Mouse (Mus musculus): ENCODE results near the gene Olah. TPM values are rescaled to one million over a fixed set of nuclear protein-coding genes. Genes with fewer than 3 reads are reported as not detected.

Olah gene
- total RNA-seq, 2 experiments from 2014 or later, result not detected

GRCm38 (mm10) chr2:3356311-3356710 lies 40.7 kb downstream of the Olah start:
- ATAC-seq (replicated peaks; ENCODE audit: low FRiP score, low TSS enrichment, poor library complexity, severe bottlenecking), result no peak

DNA sequence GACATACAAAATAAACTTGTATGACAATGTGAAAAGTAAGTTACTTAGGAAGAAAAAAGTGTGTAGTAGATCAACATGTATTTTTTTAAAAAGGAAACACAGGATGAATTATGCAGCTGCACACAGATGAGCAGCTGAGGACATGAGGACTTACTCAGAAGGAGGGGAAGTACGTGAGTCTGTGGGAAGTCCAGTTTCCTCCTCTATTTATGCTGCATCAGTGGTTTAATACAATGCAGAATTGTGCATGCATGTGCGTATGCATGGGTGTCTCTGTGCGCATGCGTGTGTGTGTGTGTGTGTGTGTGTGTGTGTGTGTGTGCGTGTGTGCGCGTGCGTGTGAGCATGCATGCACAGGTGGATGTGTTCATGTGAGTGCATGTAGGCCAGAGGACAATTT lies 41.2 kb downstream of the Olah start:
- ATAC-seq (replicated peaks; ENCODE audit: low FRiP score, low TSS enrichment, poor library complexity, severe bottlenecking), result no peak

- ATAC-seq (replicated peaks; ENCODE audit: low FRiP score, low TSS enrichment, poor library complexity, severe bottlenecking), result no peak
Observed at GRCm38 (mm10) chr2:3353160-3353559, 43.9 kb downstream of the Olah start.

DNA sequence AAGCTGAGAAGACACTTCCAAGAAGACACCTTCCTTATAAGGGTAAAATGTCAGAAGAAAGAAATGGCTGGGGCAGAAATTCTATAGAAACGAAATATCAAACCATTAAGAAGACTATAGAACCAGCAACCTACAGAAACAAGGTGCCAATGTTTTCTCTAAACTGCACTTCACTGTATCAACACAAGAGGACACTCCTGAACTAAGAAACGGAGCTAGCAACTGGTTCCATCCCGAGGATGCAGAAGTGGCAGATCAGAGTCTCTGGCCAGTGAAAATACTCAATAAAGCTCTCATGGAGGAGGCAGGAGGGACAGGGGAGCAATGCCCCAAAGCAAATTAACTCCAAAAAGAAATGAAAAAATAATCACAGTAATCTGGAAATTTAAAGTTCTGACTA lies 48.1 kb downstream of the Olah start:
- peak; percentile 90 for ATAC-seq (replicated peaks; ENCODE audit: low FRiP score, low TSS enrichment, poor library complexity, severe bottlenecking)

DNA sequence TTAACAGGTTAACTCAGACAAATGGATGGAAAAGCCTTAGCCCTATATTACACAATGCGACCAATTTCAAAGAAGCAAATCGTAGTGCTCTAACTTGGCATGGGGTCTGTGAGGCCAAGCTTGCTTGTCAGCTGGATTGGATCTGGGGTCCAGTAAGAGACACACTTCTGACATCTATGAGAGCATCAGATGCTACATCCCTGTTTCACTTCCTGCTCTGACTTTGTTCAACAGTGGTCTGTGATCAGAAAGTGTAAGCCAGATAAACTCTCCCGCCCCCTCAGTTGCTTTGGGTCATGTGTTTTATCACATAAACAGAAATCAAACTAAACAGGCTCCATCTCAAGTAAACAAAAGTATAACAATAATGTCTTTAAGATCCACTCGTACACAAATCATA lies 48.6 kb downstream of the Olah start:
- no peak for ATAC-seq (replicated peaks; ENCODE audit: low FRiP score, low TSS enrichment, poor library complexity, severe bottlenecking)

- peak; percentile 85 for ATAC-seq (replicated peaks; ENCODE audit: low FRiP score, low TSS enrichment, poor library complexity, severe bottlenecking)
Observed at GRCm38 (mm10) chr2:3335611-3336301, 61.3 kb downstream of the Olah start, which contains the start of gene Acbd7. Acbd7 (plus strand) TSS chr2:3336168.

GRCm38 (mm10) chr2:3333761-3334160 lies 63.2 kb downstream of the Olah start:
- no peak for ATAC-seq (replicated peaks; ENCODE audit: low FRiP score, low TSS enrichment, poor library complexity, severe bottlenecking)

DNA sequence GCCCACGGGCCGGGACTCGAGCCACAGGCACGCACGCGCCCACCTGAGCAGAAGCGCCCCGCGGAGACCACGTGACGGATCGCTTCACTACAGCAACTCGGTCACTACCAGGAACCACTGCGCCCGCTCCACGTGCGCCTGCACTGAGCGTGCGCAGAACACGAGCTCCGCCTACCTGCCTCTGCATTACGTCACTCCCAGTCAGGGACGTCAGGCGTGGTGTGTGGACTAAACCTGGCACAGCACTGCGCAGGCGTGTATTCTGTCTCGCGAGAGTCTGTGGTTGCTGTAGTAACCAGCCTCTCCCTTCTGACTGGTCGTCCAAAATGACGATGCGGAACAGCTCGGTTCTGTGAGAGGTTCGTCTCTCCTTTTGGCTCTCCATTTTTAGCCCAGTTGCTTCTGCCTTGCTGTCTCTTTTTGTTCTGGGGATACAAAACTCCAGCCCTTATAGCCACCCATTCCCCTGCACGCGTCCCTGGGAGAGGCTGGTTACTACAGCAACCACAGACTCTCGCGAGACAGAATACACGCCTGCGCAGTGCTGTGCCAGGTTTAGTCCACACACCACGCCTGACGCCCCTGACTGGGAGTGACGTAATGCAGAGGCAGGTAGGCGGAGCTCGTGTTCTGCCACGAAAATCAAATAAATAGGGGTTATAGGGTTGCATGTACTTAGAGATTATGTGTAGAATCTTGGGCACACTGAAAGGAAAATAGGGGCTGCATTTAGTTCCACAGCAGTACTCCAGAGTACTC lies 64.3 kb downstream of the Olah start, which contains the start of gene Rpp38:
Rpp38 (minus strand) TSS at position 160 of the 759 bp plus-strand sequence.
- ATAC-seq (replicated peaks; ENCODE audit: low FRiP score, low TSS enrichment, poor library complexity, severe bottlenecking), result peak; percentile 79

DNA sequence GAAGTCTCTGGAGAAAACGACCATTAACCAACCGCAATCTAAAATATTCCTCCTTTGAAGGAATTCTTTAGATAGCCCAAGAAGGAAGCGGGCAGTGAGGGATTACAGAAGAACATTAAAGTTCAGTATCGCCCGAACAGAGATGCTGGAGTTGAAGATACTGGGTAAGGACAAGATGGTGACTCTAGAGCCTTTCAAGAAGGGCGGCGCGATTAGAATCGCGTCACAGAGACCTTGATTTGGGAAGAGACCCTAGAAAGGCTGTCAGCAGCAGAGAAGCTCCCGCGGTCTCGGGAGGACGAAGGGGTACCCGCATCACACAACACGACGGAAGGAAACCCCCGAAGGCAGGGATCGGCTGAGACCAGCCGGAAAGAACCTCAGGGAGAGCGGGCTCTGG lies 65.0 kb downstream of the Olah start:
- peak; percentile 7 for ATAC-seq (replicated peaks; ENCODE audit: low FRiP score, low TSS enrichment, poor library complexity, severe bottlenecking)

DNA sequence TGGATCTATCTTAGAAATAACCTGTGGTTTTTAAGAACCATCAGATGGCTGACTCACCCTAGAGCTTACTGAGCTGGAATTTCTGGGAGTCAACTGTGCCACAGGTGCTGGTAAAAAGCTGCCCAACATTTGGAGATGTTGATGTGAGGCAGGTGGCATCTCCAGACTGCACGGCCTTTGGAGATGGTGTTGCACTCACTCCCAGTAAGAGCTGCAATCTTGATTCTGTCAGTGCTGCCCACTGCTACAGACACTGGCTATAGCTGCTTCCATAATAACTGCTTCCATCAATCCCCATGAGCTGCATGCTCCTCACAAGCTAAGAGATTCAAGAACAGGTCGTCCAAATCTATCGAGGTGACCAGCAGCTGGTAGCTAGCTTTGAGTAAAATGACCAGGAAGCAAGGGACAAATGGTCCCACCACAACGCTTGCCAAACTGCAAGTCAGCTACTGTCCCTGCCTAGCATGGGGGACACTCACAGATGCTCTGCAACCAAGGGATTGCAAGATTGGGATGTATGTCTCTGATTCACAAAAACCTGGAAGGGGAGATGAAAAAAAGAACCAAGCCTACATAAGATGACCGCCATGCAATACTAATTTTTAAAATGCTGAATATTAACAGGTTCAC lies 65.8 kb downstream of the Olah start:
- ATAC-seq (replicated peaks; ENCODE audit: low FRiP score, low TSS enrichment, poor library complexity, severe bottlenecking), result no peak

DNA sequence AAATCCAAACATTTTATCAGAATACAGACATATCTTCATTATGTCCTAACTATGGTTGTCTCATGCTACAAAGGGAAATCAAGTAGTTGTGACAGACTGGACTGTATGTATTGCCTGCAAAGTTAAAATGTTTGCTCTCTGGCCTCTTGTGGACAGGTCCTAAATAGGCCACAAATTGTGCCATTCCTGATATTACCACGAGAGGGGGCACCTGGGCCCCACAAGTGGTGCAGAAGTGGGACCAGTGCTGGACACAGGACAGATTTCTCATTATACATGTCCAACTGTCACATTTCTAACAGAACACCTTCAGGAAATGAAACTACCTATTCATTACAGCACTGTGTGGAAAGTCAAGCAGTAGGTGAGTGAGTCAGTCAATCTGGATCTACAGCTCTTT lies 69.7 kb downstream of the Olah start:
- peak; percentile 66 for ATAC-seq (replicated peaks; ENCODE audit: low FRiP score, low TSS enrichment, poor library complexity, severe bottlenecking)

DNA sequence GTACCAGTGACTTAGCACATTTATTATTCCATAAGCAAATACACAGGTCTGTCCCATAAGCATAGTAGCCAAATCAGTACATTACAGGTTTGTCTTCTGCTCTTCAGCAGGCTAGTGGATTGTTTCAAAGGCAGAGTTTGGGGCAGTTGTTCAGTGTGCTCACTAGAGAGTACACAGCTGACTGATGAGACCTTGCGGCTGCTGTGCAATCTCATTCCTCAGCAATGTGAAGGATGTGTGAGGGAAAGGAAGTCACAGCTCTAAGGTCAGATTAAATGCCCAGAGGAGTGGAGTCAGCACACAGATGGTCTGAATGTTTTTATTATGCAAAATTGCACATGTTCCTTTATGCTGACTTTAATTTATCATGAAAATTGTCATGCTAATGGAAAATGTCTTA lies 70.5 kb downstream of the Olah start:
- no peak for ATAC-seq (replicated peaks; ENCODE audit: low FRiP score, low TSS enrichment, poor library complexity, severe bottlenecking)

- ATAC-seq (replicated peaks; ENCODE audit: low FRiP score, low TSS enrichment, poor library complexity, severe bottlenecking), result no peak
Observed at GRCm38 (mm10) chr2:3324381-3325130, 72.5 kb downstream of the Olah start.

DNA sequence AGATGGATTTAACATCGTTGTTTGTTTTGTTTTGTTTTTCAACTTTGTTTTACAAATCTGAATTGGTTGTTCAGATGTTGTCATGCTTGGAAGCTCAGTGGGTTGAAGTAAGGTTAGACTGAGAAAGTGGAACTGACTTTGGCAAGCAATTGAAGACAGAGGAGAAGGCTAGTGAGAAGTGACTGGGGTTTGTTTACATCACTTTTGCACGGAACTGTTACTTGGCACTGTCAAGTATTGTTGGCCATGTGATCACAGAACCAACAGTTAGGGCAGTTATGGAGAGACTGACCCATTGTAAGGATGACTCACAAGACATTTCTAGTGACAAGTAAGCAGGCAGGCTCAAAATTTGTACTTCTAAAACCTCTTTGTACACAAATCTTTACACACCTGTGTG lies 73.9 kb downstream of the Olah start:
- ATAC-seq (replicated peaks; ENCODE audit: low FRiP score, low TSS enrichment, poor library complexity, severe bottlenecking), result no peak

DNA sequence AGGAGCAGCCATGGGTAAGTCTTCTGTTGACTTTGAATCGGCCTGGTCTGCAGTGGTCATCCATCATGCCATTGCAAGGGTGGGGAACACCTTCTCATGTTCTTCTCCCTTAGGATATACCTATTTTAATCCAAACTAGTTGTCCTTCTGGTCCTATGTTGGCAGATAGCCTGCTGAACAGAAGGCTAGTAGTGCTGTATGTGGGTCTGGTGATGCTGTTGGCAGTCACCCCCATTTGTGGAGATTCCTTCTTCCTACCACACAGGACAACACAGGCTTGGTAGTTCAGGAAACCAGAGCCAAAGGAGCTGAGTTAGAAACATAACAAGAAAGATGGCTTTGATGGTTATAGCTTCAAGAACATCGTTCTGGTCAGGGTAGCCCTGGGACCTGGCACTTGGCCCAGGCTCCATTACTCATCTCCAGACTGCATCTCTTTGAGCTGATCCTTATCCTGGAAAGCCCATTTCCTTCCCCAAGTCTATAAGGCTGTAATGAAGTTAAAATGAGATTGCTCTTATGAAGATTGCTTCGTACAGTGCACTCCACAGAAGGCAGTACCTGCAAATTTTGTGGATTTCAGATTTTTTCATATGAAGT lies 91.5 kb downstream of the Olah start:
- no peak for ATAC-seq (replicated peaks; ENCODE audit: low FRiP score, low TSS enrichment, poor library complexity, severe bottlenecking)

GRCm38 (mm10) chr2:3295826-3296225 lies 101.2 kb downstream of the Olah start:
- ATAC-seq (replicated peaks; ENCODE audit: low FRiP score, low TSS enrichment, poor library complexity, severe bottlenecking), result no peak

DNA sequence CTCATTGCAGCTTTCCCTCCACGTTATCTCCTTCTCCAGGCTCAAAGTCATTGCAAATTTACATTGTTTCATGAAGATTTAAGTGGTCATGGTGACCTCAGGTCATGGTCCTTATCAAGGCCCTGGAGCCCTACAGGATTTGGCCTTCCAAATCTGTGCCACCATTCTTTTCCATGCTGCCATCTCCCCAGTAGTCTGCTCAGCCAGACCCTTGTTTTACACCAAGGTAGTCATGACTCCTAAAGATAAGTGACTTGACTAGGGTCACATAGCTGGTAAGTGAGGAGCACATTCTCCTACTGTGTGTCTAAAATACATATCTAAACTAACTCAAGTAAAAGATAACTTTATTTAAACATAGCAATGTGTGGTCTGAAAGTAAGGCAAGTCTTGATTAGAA lies 104.8 kb downstream of the Olah start:
- peak; percentile 51; the same call in 1 of the 2 replicates for ATAC-seq (replicated peaks; ENCODE audit: low FRiP score, low TSS enrichment, poor library complexity, severe bottlenecking)
